Mouse (Mus musculus) midbrain, embryonic 14.5 days (tissue): ENCODE measurements around the gene Fam19a5. TPM values are rescaled to one million over a fixed set of nuclear protein-coding genes. Genes with fewer than 3 reads are reported as not detected.

ENCODE experiments used
- ATAC-seq: fragments of 200-750 bp; cut with Nextera tagmentation; 2 replicates; pipeline ENCODE4 v1.8.0; 2017; ENCODE audit warnings: moderate number of reproducible peaks, moderate library complexity; ENCODE audit not compliant: low FRiP score, low TSS enrichment
- DNase-seq: peaks from one replicate; pipeline ENCODE4 v3.0.0-alpha.2; 2015
- H3K27ac ChIP-seq: fragments of 300-500 bp; sonication (generic); replicated peaks from 2 replicates; pipeline ENCODE4 v1.5.1; 2014; ENCODE audit warnings: mild to moderate bottlenecking, low read depth, low read length, moderate library complexity
- H3K27me3 ChIP-seq: fragments of 300-500 bp; sonication (generic); 2 replicates; pipeline ENCODE4 v1.6.1; 2014; ENCODE audit warnings: low read length, control low read depth, mixed read lengths; ENCODE audit not compliant: control insufficient read depth, insufficient read depth
- H3K36me3 ChIP-seq: fragments of 300-500 bp; sonication (generic); 2 replicates; pipeline ENCODE4 v1.6.1; 2014; ENCODE audit warnings: low read length, control low read depth; ENCODE audit not compliant: control insufficient read depth, insufficient read depth
- H3K4me1 ChIP-seq: fragments of 300-500 bp; sonication (generic); 2 replicates; pipeline ENCODE4 v1.6.1; 2014; ENCODE audit warnings: mild to moderate bottlenecking, antibody characterized with exemption, low read length, control low read depth; ENCODE audit not compliant: control insufficient read depth, insufficient read depth
- H3K4me2 ChIP-seq: fragments of 300-500 bp; sonication (generic); 2 replicates; pipeline ENCODE4 v1.6.1; 2014; ENCODE audit warnings: mild to moderate bottlenecking, low read length, moderate library complexity
- H3K4me3 ChIP-seq: fragments of 300-500 bp; sonication (generic); replicated peaks from 2 replicates; pipeline ENCODE4 v1.5.1; 2014; ENCODE audit warnings: low read depth, low read length
- H3K9ac ChIP-seq: fragments of 300-500 bp; sonication (generic); replicated peaks from 2 replicates; pipeline ENCODE4 v1.6.1; 2014; ENCODE audit warnings: mild to moderate bottlenecking, low read length, moderate library complexity
- H3K9me3 ChIP-seq: fragments of 300-500 bp; sonication (generic); 2 replicates; pipeline ENCODE4 v1.6.1; 2016; ENCODE audit warnings: low read length, control low read depth, mixed read lengths; ENCODE audit not compliant: control insufficient read depth
- WGBS: fragments of 180-500 bp; shearing (Covaris S2); extraction: QIAGEN DNeasy Blood & Tissue Kit; methylation state at CpG from one replicate; pipeline ENCODE4 v1.1.7; 2014; 5-methylcytosine and 5-hydroxymethylcytosine counted together
- microRNA-seq: library from miRNA; unstranded; fragments of <30 nt; microRNA quantifications from one replicate; pipeline ENCODE4, GENCODE M21; 2016
- polyA plus RNA-seq: library from polyadenylated mRNA; unstranded; fragments of >200 nt; fragmentation: Nextera tagmentation; extraction: Ambion mirVana; gene quantifications from 2 replicates; pipeline ENCODE4 v1.2.1, GENCODE M21; 2014

The Fam19a5 gene
- polyA plus RNA-seq, 1 experiment from 2014 or later = 24.4 TPM

DNA sequence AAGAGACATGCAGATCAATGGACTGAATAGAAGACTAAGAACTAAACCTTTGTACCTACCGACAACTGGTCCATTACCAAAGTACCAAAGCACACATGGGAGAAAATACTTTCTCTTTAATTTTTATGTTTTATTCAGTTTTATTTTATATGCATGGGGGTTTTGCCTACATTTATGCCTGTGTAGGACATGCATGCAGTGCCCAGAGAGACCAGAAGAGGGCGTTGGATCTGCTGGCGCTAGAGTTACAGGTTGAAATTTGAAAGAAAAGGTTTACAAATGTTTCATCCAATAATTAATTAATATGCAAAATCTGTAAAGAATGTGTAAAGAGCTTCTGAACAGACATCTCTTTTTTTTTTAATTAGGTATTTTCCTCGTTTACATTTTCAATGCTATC is 229.9 kb downstream of the Fam19a5 start:
- Histone ChIP-seq H3K9me3 (no peaks in the 10 kb centered on the region), H3K4me2 (no peak overlapping the region), H3K4me1 (no peaks in the 10 kb centered on the region), H3K4me3 (no peak overlapping the region), H3K27ac (no peak overlapping the region), H3K36me3 (no peaks in the 10 kb centered on the region), H3K27me3 (no peaks in the 10 kb centered on the region), H3K9ac (no peak overlapping the region)
- 63% methylated on average over 4 of the region's 4 CpGs for WGBS
- no peak for ATAC-seq
- no peak for DNase-seq

GRCm38 (mm10) chr15:87783331-87783730 is 239.2 kb downstream of the Fam19a5 start:
- Histone ChIP-seq H3K9me3 (no peaks in the 10 kb centered on the region), H3K4me3 (no peak overlapping the region), H3K27ac (no peak overlapping the region), H3K9ac (no peak overlapping the region), H3K36me3 (no peaks in the 10 kb centered on the region), H3K27me3 (no peaks in the 10 kb centered on the region), H3K4me1 (0 out of 2 replicates have a peak, but pooled peaks cover 2% of the 10 kb centered on the region), H3K4me2 (no peak overlapping the region)
- DNase-seq (no peak), ATAC-seq (no peak)
- 82% methylated on average over 2 of the region's 2 CpGs for WGBS

DNA sequence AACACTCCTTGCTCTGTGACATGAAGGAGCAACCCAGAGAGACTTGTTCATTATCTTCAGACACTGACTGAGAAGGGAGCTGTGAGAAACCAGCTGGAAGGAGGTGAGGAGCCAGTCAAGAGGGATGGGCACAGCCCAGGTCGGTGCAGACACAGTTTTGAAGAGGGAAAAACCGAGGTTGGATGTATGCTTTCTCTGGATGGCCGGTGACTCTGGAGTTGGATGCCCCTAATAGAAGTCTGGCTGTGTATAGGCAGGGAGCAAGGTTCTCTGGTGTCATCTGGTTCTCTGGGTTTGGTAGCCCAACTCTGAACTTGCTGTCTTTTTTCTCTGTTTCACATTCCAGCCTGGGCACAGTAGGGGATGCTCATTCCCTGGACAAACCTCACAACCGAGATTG is 245.6 kb downstream of the Fam19a5 start:
- no peaks in the 10 kb centered on the region for H3K27me3 ChIP-seq
- no peaks in the 10 kb centered on the region for H3K36me3 ChIP-seq
- no peaks in the 10 kb centered on the region for H3K9me3 ChIP-seq
- H3K4me1 ChIP-seq = 0 out of 2 replicates have a peak, but pooled peaks cover 2% of the 10 kb centered on the region
- DNase-seq = no peak
- no peak overlapping the region for H3K4me2 ChIP-seq
- H3K27ac ChIP-seq = no peak overlapping the region
- no peak overlapping the region for H3K4me3 ChIP-seq
- WGBS = 76% methylated on average over 4 of the region's 4 CpGs
- no peak overlapping the region for H3K9ac ChIP-seq
- no peak for ATAC-seq

DNA sequence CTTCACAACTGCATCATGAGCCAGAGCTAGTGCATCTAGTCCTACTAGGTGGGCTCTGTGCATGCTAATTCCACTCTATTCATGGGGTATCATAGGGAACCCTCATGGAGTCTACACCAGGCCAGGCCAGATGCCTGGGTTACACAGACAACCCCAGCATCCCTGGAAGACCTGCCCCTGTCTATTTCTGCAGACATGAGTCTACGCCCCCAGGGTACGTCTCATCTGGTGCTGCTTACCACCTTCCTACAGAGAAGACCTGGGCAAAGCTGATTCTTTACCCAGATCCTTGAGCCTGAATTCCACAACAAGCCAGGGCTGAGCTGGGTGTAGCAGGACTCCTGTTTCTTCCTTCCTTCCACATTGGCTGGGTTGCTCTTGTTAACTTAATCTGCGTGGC is 249.6 kb downstream of the Fam19a5 start:
- 93% methylated on average over 3 of the region's 3 CpGs for WGBS
- no peak overlapping the region for H3K9ac ChIP-seq

DNA sequence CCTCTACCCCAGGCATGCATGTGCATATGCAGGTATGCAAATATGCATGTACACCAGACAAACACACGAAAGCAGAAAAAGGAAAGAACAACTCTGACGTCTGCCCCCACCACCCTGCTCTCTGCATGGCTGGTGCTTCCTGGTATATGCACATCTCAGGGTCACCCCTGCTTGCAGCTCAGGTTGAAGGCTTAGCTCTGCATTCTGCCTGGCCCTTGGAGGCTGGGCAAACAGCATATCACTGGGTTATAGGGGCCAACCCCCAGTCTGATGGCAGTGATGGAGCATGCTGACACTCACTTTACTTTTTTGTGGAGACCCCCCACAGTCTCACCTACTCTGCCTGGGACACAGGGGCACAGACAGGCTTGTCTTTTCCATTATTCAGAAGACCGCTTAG is 252.5 kb downstream of the Fam19a5 start:
- H3K36me3 ChIP-seq = no peaks in the 10 kb centered on the region
- no peaks in the 10 kb centered on the region for H3K4me1 ChIP-seq
- H3K27me3 ChIP-seq = no peaks in the 10 kb centered on the region
- H3K9me3 ChIP-seq = no peaks in the 10 kb centered on the region
- H3K4me2 ChIP-seq = no peak overlapping the region
- no peak overlapping the region for H3K27ac ChIP-seq
- DNase-seq (no peak), ATAC-seq (no peak)
- WGBS = 84% methylated on average over 3 of the region's 3 CpGs
- H3K9ac ChIP-seq = no peak overlapping the region
- H3K4me3 ChIP-seq = no peak overlapping the region

More for the DNA sequence above, 249.6 kb downstream of the Fam19a5 start:
- no peak overlapping the region for H3K27ac ChIP-seq
- no peak for DNase-seq
- no peaks in the 10 kb centered on the region for H3K27me3 ChIP-seq
- H3K4me3 ChIP-seq = no peak overlapping the region
- ATAC-seq = no peak
- no peak overlapping the region for H3K4me2 ChIP-seq
- H3K9me3 ChIP-seq = no peaks in the 10 kb centered on the region
- no peaks in the 10 kb centered on the region for H3K36me3 ChIP-seq
- no peaks in the 10 kb centered on the region for H3K4me1 ChIP-seq

Small RNA genes within 50 kb of the gene (microRNA-seq; reads per million reads assigned to microRNA genes)
- not detected for gene Mir6393
